Mouse (Mus musculus) spleen, adult 2 months (tissue): ENCODE data around the gene Olfr509. TPM values are rescaled to one million over a fixed set of nuclear protein-coding genes. Genes with fewer than 3 reads are reported as not detected.
"Not testable (repeated sequence)": the region's sequence is repeated elsewhere in the genome, so short reads cannot be mapped to it uniquely, and the experiment has no call there.

Experiments used
- DNase-seq, 2 experiments: peaks; one replicate each; pipeline versions ENCODE4 v3.0.0 to v3.0.0-alpha.2; 2012 to 2021; ENCODE audit warnings: low spot score in 2 of 2, low read depth in 1 of 2
- H3K27ac ChIP-seq: fragments of 200-500 bp; 2 replicates; pipeline ENCODE4 v1.5.1; 2012; ENCODE audit warnings: low read length, inconsistent platforms; ENCODE audit not compliant: insufficient read depth
- H3K27me3 ChIP-seq: fragments of 200-500 bp; 2 replicates; pipeline ENCODE4 v1.6.1; 2012; ENCODE audit warnings: mild to moderate bottlenecking, moderate library complexity, low read length, inconsistent platforms; ENCODE audit not compliant: control insufficient read depth, insufficient read depth
- H3K36me3 ChIP-seq: fragments of 200-500 bp; 2 replicates; pipeline ENCODE4 v1.6.1; 2012; ENCODE audit warnings: mild to moderate bottlenecking, low read length, inconsistent platforms; ENCODE audit not compliant: control insufficient read depth, insufficient read depth
- H3K4me1 ChIP-seq: fragments of 200-500 bp; 2 replicates; pipeline ENCODE4 v1.6.1; 2011; ENCODE audit warnings: inconsistent platforms; ENCODE audit not compliant: control insufficient read depth, insufficient read depth, insufficient read length
- H3K4me3 ChIP-seq: fragments of 200-500 bp; 2 replicates; pipeline ENCODE4 v1.5.1; 2011; ENCODE audit warnings: mild to moderate bottlenecking, inconsistent platforms; ENCODE audit not compliant: insufficient read depth, insufficient read length; ENCODE audit errors: extremely low read depth
- CTCF ChIP-seq: fragments of 200-500 bp; IDR thresholded peaks from 2 replicates; pipeline ENCODE4 v1.5.1; 2011; ENCODE audit warnings: mild to moderate bottlenecking, inconsistent platforms; ENCODE audit not compliant: insufficient read depth, insufficient read length, insufficient replicate concordance; ENCODE audit errors: extremely low read depth
- POLR2A ChIP-seq: fragments of 200-500 bp; IDR thresholded peaks from 2 replicates; pipeline ENCODE4 v1.6.1; 2011; ENCODE audit warnings: low read depth, low read length, inconsistent platforms
- WGBS: fragments of 180-500 bp; shearing (Covaris S2); methylation state at CpG from one replicate; pipeline ENCODE4 v1.1.7; 2018; 5-methylcytosine and 5-hydroxymethylcytosine counted together
- polyA plus RNA-seq: library from polyadenylated mRNA; depleted of rRNA; stranded (reverse); fragments of >200 nt; gene quantifications from 2 replicates; pipeline ENCODE4 v1.2.3, GENCODE M21; 2012; rRNA removed

The Olfr509 gene
- polyA plus RNA-seq, result not detected in 2 replicates

DNA sequence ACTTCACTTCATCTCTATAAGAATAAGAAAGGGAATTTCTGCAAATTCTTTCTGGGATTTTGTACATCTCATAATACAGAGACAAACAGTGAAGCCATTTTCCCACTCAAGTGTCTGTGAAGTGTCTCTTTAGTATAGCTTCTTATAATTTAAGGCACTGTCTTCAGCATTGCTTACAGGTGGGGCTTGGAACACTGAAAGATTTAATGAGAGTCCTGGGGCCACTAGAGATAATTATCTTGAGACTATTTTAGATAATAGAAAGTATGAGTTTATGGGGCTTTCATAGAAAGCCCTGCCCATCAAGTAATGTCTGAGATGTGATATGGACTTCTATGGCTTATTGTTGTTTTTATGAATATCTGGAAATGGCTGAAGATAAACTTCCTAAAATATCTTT, at the start of gene Olfr509:
Gene Olfr509, minus strand, starts transcription at position 101 of the 400 bp plus-strand sequence.
- TF ChIP-seq POLR2A, result no peak
- TF ChIP-seq CTCF, result no peak
- Histone ChIP-seq H3K4me1 (no peaks in the 10 kb centered on the region), H3K27ac (no peak within 1 kb of the TSS), H3K4me3 (no peak within 1 kb of the TSS), H3K27me3 (no peaks in the 10 kb centered on the region), H3K36me3 (no peaks in the 10 kb centered on the region)
- DNase-seq, result no peak

DNA sequence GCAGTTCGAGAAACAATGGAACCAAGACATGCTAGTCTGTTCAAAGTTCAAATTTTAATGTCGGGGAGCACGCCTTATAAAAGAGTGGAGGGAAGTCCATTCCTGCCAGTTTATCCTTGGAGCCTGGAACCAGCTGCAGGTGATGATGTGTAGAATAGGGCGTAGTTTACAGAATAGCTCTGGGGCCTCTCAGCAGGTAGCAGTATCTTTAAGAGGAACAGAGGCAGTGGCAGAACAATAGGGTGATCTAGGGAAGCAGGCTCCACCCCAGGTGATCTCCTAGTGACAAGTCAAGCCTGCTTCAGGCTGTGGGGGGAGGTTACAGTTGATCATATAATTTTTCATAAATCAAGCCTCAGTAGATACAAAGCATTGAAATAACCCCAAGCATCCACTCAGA, 27.2 kb upstream of the Olfr509 start:
- Histone ChIP-seq H3K27me3 (no peaks in the 10 kb centered on the region), H3K4me1 (no peaks in the 10 kb centered on the region), H3K4me3 (no peak overlapping the region), H3K27ac (no peak overlapping the region), H3K36me3 (no peaks in the 10 kb centered on the region)
- no peak for TF ChIP-seq CTCF
- TF ChIP-seq POLR2A, result no peak
- DNase-seq, result no peak
- WGBS, result 83% methylated on average over 4 of the region's 4 CpGs

DNA sequence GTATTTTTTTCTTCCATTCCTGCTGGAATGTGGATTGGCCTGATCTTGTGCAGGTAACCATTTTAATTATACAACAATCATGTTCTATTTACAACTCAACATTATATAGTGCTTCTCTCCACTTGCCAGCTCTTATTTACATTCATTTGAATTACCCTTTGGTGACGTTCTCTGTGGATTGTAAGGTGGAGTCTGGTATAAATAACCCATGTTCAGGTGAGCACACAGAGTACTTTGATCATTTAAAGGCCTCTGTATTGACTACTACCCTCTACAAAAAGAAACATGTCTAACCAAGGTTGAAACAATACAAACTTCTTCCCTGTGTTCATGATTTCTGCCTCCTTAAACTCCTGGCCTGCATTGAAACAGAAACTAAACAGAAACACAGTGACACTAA, 19.4 kb upstream of the Olfr509 start:
- WGBS, result 63% methylated on average over 1 of the region's 1 CpGs
- no peak for TF ChIP-seq POLR2A
- TF ChIP-seq CTCF, result no peak
- no peak for DNase-seq
- H3K36me3 ChIP-seq, result no peaks in the 10 kb centered on the region
- H3K27me3 ChIP-seq, result no peaks in the 10 kb centered on the region
- H3K4me1 ChIP-seq, result no peaks in the 10 kb centered on the region
- no peak overlapping the region for H3K27ac ChIP-seq
- no peak overlapping the region for H3K4me3 ChIP-seq

DNA sequence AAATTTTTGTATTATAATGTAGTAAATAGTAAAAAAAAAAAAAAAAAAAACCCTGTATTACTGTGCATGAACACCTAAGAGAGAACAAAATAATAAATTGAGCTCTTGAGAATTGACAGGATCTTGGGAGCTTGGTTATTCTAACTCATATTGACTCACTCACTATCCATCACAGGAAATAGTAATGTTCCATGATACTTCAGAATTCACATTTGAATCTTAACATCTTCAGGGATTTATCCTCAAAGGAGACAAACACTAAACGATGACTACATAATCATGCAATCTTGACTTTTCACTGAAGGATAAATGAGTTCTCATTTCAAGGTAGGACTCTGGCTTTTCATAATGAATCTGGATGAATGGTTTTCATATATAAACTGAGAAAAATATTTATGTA, 14.4 kb upstream of the Olfr509 start, which contains the start of gene Olfr510:
Gene Olfr510, plus strand, starts transcription at position 301 of the 400 bp plus-strand sequence.
- H3K4me1 ChIP-seq, result no peaks in the 10 kb centered on the region
- H3K27ac ChIP-seq, result no peak within 1 kb of the TSS
- WGBS, result 88% methylated on average over 1 of the region's 1 CpGs
- no peak within 1 kb of the TSS for H3K4me3 ChIP-seq
- no peaks in the 10 kb centered on the region for H3K36me3 ChIP-seq
- TF ChIP-seq CTCF (no peak), POLR2A (no peak)
- H3K27me3 ChIP-seq, result no peaks in the 10 kb centered on the region
- no peak for DNase-seq

DNA sequence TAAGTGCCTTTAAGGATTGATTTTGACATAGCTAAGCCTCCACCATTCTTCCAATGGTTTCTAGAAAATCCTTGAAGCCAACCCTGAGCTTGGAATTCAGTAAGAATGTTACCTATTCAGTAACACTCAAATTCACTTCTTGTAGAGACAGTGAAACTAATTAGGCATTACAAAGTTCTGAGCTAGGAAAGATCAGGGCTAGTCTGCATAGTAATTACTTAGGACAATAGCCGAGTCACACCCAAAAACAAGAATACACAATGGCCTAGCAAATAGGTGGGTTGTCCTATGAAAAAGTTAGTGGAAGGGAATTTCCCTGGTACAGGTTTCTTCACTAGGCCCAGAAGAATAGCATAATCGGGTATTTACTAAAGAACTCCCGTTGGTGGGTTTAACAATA, 10.7 kb upstream of the Olfr509 start:
- H3K4me1 ChIP-seq, result no peaks in the 10 kb centered on the region
- WGBS, result 84% methylated on average over 3 of the region's 3 CpGs
- no peak for DNase-seq
- no peaks in the 10 kb centered on the region for H3K36me3 ChIP-seq
- no peak overlapping the region for H3K27ac ChIP-seq
- H3K4me3 ChIP-seq, result no peak overlapping the region
- H3K27me3 ChIP-seq, result no peaks in the 10 kb centered on the region
- TF ChIP-seq POLR2A, result no peak
- no peak for TF ChIP-seq CTCF

DNA sequence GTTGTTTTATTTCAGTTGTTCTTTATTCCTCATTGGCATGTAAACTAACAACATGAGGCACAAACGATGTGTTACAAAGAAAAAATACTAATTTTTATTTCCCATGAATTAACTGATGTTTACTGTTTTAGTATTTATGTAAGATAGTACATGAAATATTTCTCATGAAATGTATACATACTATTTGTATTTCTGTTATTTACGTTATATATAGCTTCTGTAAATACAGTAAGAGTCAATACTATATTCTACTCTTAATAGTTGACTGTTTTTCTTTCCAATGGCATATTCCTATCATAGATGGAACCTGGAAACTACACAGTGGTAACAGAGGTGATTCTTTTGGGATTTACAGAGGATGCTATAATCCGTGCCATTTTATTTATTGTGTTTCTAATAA, 22.0 kb downstream of the Olfr509 start, which contains the start of gene Olfr508:
Gene Olfr508, plus strand, starts transcription at position 301 of the 400 bp plus-strand sequence.
- no peaks in the 10 kb centered on the region for H3K4me1 ChIP-seq
- H3K4me3 ChIP-seq, result no peak within 1 kb of the TSS
- TF ChIP-seq POLR2A (no peak), CTCF (no peak)
- H3K27me3 ChIP-seq, result no peaks in the 10 kb centered on the region
- H3K27ac ChIP-seq, result no peak within 1 kb of the TSS
- no peak for DNase-seq
- H3K36me3 ChIP-seq, result no peaks in the 10 kb centered on the region
- 76% methylated on average over 3 of the region's 3 CpGs for WGBS

DNA sequence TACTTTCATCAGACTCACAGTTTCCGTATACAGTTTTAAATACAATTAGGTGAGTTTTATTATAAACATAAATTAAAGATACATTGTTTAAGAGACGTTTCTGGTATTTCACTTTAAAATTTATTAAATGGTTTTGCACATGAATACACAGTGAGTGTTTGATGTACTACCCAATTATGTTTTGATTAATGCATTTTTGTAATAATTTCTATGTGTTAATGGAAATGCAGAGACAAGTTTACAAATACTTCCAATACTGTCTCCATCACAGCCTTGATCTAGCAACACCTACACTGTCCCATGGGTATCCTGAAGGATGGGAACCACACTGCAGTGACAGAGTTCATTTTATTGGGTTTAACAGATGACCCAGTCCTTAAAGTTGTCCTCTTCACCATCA, 30.2 kb downstream of the Olfr509 start, which contains the start of gene Olfr507:
Gene Olfr507, plus strand, starts transcription at position 301 of the 400 bp plus-strand sequence.
- Histone ChIP-seq H3K36me3 (no peaks in the 10 kb centered on the region), H3K27me3 (no peaks in the 10 kb centered on the region), H3K4me1 (no peaks in the 10 kb centered on the region), H3K27ac (no peak within 1 kb of the TSS), H3K4me3 (no peak within 1 kb of the TSS)
- DNase-seq, result no peak
- 77% methylated on average over 2 of the region's 2 CpGs for WGBS
- TF ChIP-seq CTCF, result no peak
- TF ChIP-seq POLR2A, result no peak

DNA sequence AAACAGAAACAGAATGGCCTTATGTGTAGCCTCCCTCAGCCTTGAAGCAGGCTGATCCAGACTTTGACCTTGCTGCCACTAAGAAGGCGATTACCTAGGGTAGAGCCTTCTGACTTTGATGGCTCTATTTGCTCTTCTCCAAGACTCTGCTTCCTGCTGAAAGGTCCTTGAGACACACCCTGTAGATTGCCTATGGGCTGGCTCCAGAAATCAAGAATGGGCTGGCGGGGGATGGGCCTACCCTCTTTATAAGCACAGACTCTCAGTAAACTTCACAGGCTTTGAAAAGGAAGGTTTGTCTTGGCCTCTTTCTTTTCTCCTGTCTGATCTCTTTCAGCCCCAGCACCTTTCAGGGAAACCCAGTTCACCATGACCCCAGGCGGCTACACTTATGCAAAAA, 34.9 kb downstream of the Olfr509 start:
- H3K27ac ChIP-seq, H3K27me3 ChIP-seq, H3K36me3 ChIP-seq, H3K4me3 ChIP-seq, DNase-seq, H3K4me1 ChIP-seq: not testable (repeated sequence)
- WGBS, result 76% methylated on average over 3 of the region's 3 CpGs
